Mouse (Mus musculus) spleen, adult 10 weeks (tissue): ENCODE data around the gene Hoxa9. TPM values are rescaled to one million over a fixed set of nuclear protein-coding genes. Genes with fewer than 3 reads are reported as not detected.

Source experiments
- polyA plus RNA-seq: library from polyadenylated mRNA; stranded (reverse); fragments of 350-450 nt; fragmentation: Illumina TruSeq; extraction: RNeasy Lipid Tissue Mini Kit (QIAGEN cat#74804); gene quantifications from one replicate; pipeline ENCODE4 v1.2.3, GENCODE M21; 2015; ENCODE audit warnings: low replicate concordance; ENCODE audit not compliant: insufficient read depth

Gene Hoxa9
- 0.17 TPM for polyA plus RNA-seq

GRCm38 (mm10) chr6:52230516-52231165, at the start of gene Hoxa9:
Hoxa9 (minus strand) TSS chr6:52231089.

GRCm38 (mm10) chr6:52260654-52261575, 30.0 kb upstream of the Hoxa9 start, which contains the start of gene Hoxa13:
Hoxa13 (minus strand) TSS chr6:52260880.

GRCm38 (mm10) chr6:52245757-52246142, 14.9 kb upstream of the Hoxa9 start, which contains the start of gene Hoxa11:
Hoxa11 (minus strand) TSS chr6:52245810.

GRCm38 (mm10) chr6:52240389-52241000, 9.6 kb upstream of the Hoxa9 start, which contains the start of gene Hoxa10:
Hoxa10 (minus strand) TSS chr6:52240854.

GRCm38 (mm10) chr6:52221337-52221992, 9.4 kb downstream of the Hoxa9 start, which contains the start of gene Hoxa7:
Hoxa7 (minus strand) TSS chr6:52221854.

GRCm38 (mm10) chr6:52213119-52213986, 17.5 kb downstream of the Hoxa9 start, which contains the start of the genes Hoxa3 and Gm28308:
Hoxa3 (minus strand) TSS chr6:52213336.
Gm28308 (minus strand) TSS chr6:52213339.

GRCm38 (mm10) chr6:52208072-52208867, 22.6 kb downstream of the Hoxa9 start, which contains the start of gene Hoxa6:
Hoxa6 (minus strand) TSS chr6:52208722.

GRCm38 (mm10) chr6:52204050-52204752, 26.7 kb downstream of the Hoxa9 start, which contains the start of gene Hoxa5:
Hoxa5 (minus strand) TSS chr6:52204587.

GRCm38 (mm10) chr6:52190906-52191810, 39.7 kb downstream of the Hoxa9 start, which contains the start of gene Hoxa4:
Hoxa4 (minus strand) TSS chr6:52191753.

GRCm38 (mm10) chr6:52177061-52177735, 53.7 kb downstream of the Hoxa9 start, which contains the start of gene 5730596B20Rik:
5730596B20Rik (plus strand) TSS chr6:52177498.

Other genes with a start within 250 kb of the Hoxa9 start
- 119 TPM for gene Skap2, start 218.5 kb downstream of the Hoxa9 start, polyA plus RNA-seq
- gene Hoxa1, start 72.8 kb downstream of the Hoxa9 start, polyA plus RNA-seq: 0.51 TPM
- gene Hoxa2, start 66.3 kb downstream of the Hoxa9 start, polyA plus RNA-seq: 1.8 TPM
- 0.17 TPM for gene 5730596B20Rik, start 53.6 kb downstream of the Hoxa9 start, polyA plus RNA-seq
- 1.5 TPM for gene Hoxa4, start 39.3 kb downstream of the Hoxa9 start, polyA plus RNA-seq
- gene Hoxa5, start 26.5 kb downstream of the Hoxa9 start, polyA plus RNA-seq: 2.2 TPM
- gene Hoxa6, start 22.4 kb downstream of the Hoxa9 start, polyA plus RNA-seq: not detected
- 1.4 TPM for gene Hoxa3, start 17.8 kb downstream of the Hoxa9 start, polyA plus RNA-seq
- gene Gm28308, start 17.8 kb downstream of the Hoxa9 start, polyA plus RNA-seq: not detected
- 1.6 TPM for gene Hoxa7, start 9.2 kb downstream of the Hoxa9 start, polyA plus RNA-seq
- not detected for gene Hoxa10, start 9.8 kb upstream of the Hoxa9 start, polyA plus RNA-seq
- gene Hoxa11, start 14.7 kb upstream of the Hoxa9 start, polyA plus RNA-seq: not detected
- not detected for gene Hoxa13, start 29.8 kb upstream of the Hoxa9 start, polyA plus RNA-seq
- not detected for gene Evx1, start 82.4 kb upstream of the Hoxa9 start, polyA plus RNA-seq